Mouse (Mus musculus) hindbrain, embryonic 11.5 days (tissue): ENCODE data around the gene Cbarp. TPM values are rescaled to one million over a fixed set of nuclear protein-coding genes. Genes with fewer than 3 reads are reported as not detected.
A peak's percentile ranks its signal among the peaks of the same experiment; 100 is the strongest.

Experiments
- ATAC-seq: fragments of 200-750 bp; cut with Nextera tagmentation; 2 replicates; pipeline ENCODE4 v1.8.0; 2017; ENCODE audit warnings: mild to moderate bottlenecking, moderate TSS enrichment, moderate library complexity; ENCODE audit not compliant: low FRiP score
- DNase-seq: peaks from one replicate; pipeline ENCODE4 v3.0.0-alpha.2; 2015; ENCODE audit warnings: low spot score
- H3K27ac ChIP-seq: fragments of 300-500 bp; sonication (generic); 2 replicates; pipeline ENCODE4 v1.5.1; 2014; ENCODE audit warnings: mild to moderate bottlenecking, low read depth, low read length
- H3K27me3 ChIP-seq: fragments of 300-500 bp; sonication (generic); 2 replicates; pipeline ENCODE4 v1.6.1; 2014; ENCODE audit warnings: mild to moderate bottlenecking, low read length, moderate library complexity, mixed read lengths; ENCODE audit not compliant: control insufficient read depth, insufficient read depth
- H3K36me3 ChIP-seq: fragments of 300-500 bp; sonication (generic); 2 replicates; pipeline ENCODE4 v1.6.1; 2014; ENCODE audit warnings: mild to moderate bottlenecking, low read length, moderate library complexity, mixed read lengths; ENCODE audit not compliant: control insufficient read depth, insufficient read depth
- H3K4me1 ChIP-seq: fragments of 300-500 bp; sonication (generic); replicated peaks from 2 replicates; pipeline ENCODE4 v1.6.1; 2014; ENCODE audit warnings: low read length, mixed read lengths; ENCODE audit not compliant: control insufficient read depth, insufficient read depth
- H3K4me2 ChIP-seq: fragments of 300-500 bp; sonication (generic); replicated peaks from 2 replicates; pipeline ENCODE4 v1.6.1; 2014; ENCODE audit warnings: mild to moderate bottlenecking, low read depth, low read length
- H3K4me3 ChIP-seq: fragments of 300-500 bp; sonication (generic); 2 replicates; pipeline ENCODE4 v1.5.1; 2014; ENCODE audit warnings: low read depth, low read length
- H3K9ac ChIP-seq: fragments of 300-500 bp; sonication (generic); 2 replicates; pipeline ENCODE4 v1.6.1; 2014; ENCODE audit warnings: low read depth, low read length
- H3K9me3 ChIP-seq: fragments of 300-500 bp; sonication (generic); 2 replicates; pipeline ENCODE4 v1.6.1; 2016; ENCODE audit warnings: low read length; ENCODE audit not compliant: control insufficient read depth
- WGBS: fragments of 180-500 bp; shearing (Covaris S2); extraction: QIAGEN DNeasy Blood & Tissue Kit; methylation state at CpG from one replicate; pipeline ENCODE4 v1.1.7; 2014; 5-methylcytosine and 5-hydroxymethylcytosine counted together
- polyA plus RNA-seq: library from polyadenylated mRNA; unstranded; fragments of >200 nt; fragmentation: Nextera tagmentation; extraction: Ambion mirVana; gene quantifications from 2 replicates; pipeline ENCODE4 v1.2.1, GENCODE M21; 2014

Gene Cbarp
- polyA plus RNA-seq, 1 experiment from 2014 or later = 16.7 TPM

GRCm38 (mm10) chr10:80138553-80139438 is 1.8 kb downstream of the Cbarp start, which contains the start of gene Atp5d:
Gene Atp5d (plus strand): TSS chr10:80138632.
- peak within 1 kb of the TSS; percentile 80 for H3K4me3 ChIP-seq
- peak within 1 kb of the TSS; percentile 99 for H3K4me2 ChIP-seq
- peaks cover 23% of the 10 kb centered on the region for H3K27me3 ChIP-seq
- peak within 1 kb of the TSS; percentile 85 for H3K9ac ChIP-seq
- H3K27ac ChIP-seq = peak within 1 kb of the TSS; percentile 93
- peak; percentile 71 for DNase-seq
- H3K4me1 ChIP-seq = peaks cover 24% of the 10 kb centered on the region
- ATAC-seq = peak; percentile 5; the same call in 1 of the 2 replicates
- H3K9me3 ChIP-seq = no peaks in the 10 kb centered on the region
- WGBS = under 1% methylated on average over 65 of the region's 94 CpGs
- no peaks in the 10 kb centered on the region for H3K36me3 ChIP-seq

DNA sequence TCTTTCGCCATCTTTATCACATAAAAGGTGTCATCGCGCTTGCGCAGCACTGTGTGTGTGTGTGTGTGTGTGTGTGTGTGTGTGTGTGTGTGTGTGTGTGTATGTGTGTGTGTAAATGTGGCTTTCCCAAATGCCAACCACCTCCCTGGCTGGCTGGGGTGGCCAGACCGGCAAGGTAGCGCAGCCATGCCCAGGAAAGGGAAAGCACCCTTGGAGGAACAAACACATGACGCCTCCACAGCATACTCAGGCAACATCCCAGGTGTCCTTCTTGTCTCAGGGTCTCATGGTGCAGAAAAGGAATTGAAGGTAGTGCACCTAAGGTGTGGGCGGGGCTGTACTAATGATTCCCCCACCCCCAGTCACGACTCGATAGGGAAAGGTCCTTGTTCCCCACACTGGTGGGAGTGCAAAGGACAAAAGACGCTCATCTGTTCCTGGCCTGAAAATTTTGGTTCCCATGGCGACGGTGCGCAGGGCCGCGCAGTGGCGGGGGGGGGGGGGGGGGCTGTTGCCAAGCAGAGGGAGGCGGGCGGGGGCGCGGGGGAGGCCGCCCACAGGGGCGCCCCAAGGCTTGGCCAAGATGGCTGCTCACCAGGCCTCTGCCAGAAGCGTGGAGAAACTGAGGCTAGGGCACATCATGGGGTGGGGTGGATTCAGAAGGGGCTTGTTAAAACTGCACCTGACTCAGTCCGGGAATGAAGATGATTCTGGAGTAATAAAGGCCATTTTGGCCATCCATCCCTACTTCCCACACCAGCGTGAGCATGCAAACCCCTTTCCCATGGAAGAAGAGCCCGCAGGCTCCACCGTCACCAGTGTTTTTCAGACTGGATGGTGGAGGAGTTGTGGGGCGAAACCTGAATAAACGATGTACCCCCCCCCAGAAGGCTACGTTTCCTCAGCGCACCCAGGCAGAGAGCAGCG is 2.7 kb downstream of the Cbarp start:
- H3K9ac ChIP-seq = peak overlapping the region; percentile 85
- peak overlapping the region; percentile 93 for H3K27ac ChIP-seq
- no peaks in the 10 kb centered on the region for H3K36me3 ChIP-seq
- peaks cover 23% of the 10 kb centered on the region; the same call in 1 of the 2 replicates for H3K4me1 ChIP-seq
- peak overlapping the region; percentile 80 for H3K4me3 ChIP-seq
- H3K27me3 ChIP-seq = peaks cover 23% of the 10 kb centered on the region
- peak overlapping the region; percentile 99 for H3K4me2 ChIP-seq
- WGBS = 8% methylated on average over 27 of the region's 33 CpGs
- peak; percentile 59 for DNase-seq
- ATAC-seq = no peak
- no peaks in the 10 kb centered on the region for H3K9me3 ChIP-seq

GRCm38 (mm10) chr10:80136952-80137625 is 3.5 kb downstream of the Cbarp start:
- Histone ChIP-seq H3K4me1 (peaks cover 20% of the 10 kb centered on the region), H3K9me3 (no peaks in the 10 kb centered on the region), H3K36me3 (no peaks in the 10 kb centered on the region), H3K27me3 (peaks cover 23% of the 10 kb centered on the region), H3K4me2 (peak overlapping the region; percentile 99), H3K4me3 (peak overlapping the region; percentile 80), H3K27ac (0 out of 2 replicates have a peak overlapping the region, but pooled peaks have one; percentile 93), H3K9ac (peak overlapping the region; percentile 85)
- DNase-seq (peak; percentile 51), ATAC-seq (no peak)
- 3% methylated on average over 29 of the region's 29 CpGs for WGBS

- no peaks in the 10 kb centered on the region for H3K36me3 ChIP-seq
- DNase-seq = peak; percentile 23
- no peak overlapping the region for H3K27ac ChIP-seq
- H3K4me2 ChIP-seq = peak overlapping the region; percentile 99
- 19% methylated on average over 26 of the region's 49 CpGs for WGBS
- no peaks in the 10 kb centered on the region for H3K9me3 ChIP-seq
- H3K27me3 ChIP-seq = peaks cover 23% of the 10 kb centered on the region
- H3K4me1 ChIP-seq = peaks cover 28% of the 10 kb centered on the region
- H3K4me3 ChIP-seq = peak overlapping the region; percentile 80
- H3K9ac ChIP-seq = 0 out of 2 replicates have a peak overlapping the region, but pooled peaks have one; percentile 85
- ATAC-seq = no peak
Observed at GRCm38 (mm10) chr10:80136179-80136951, 4.3 kb downstream of the Cbarp start.

GRCm38 (mm10) chr10:80135641-80136040 is 5.0 kb downstream of the Cbarp start:
- Histone ChIP-seq H3K36me3 (peaks cover 2% of the 10 kb centered on the region; the same call in 1 of the 2 replicates), H3K4me2 (no peak overlapping the region), H3K4me3 (no peak overlapping the region), H3K27me3 (peaks cover 23% of the 10 kb centered on the region), H3K9ac (no peak overlapping the region), H3K27ac (no peak overlapping the region), H3K9me3 (no peaks in the 10 kb centered on the region), H3K4me1 (peaks cover 30% of the 10 kb centered on the region)
- no peak for ATAC-seq
- 97% methylated on average over 1 of the region's 1 CpGs for WGBS
- DNase-seq = no peak

DNA sequence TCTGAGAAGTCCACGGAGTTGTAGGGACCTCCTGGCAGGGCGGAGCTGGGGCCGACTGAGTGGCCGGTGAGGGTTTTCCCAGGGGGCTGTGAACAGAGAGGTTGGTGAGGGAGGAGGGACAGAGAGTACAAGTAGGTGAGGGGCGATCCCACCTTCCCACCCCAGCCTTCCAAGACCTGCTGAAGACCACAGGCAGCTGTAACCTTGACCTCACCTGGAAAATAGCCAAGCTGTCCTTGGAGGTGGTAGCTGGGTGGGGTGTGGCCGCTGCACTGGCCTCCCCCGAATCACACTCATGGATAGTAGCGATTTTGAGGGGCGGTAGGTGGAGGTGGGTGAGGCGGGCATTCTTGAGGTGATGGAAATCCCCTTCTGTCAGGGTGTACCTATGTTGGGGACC is 5.5 kb downstream of the Cbarp start:
- H3K27me3 ChIP-seq = peaks cover 23% of the 10 kb centered on the region
- ATAC-seq = no peak
- DNase-seq = no peak
- no peak overlapping the region for H3K4me3 ChIP-seq
- no peaks in the 10 kb centered on the region for H3K9me3 ChIP-seq
- H3K27ac ChIP-seq = no peak overlapping the region
- WGBS = 89% methylated on average over 10 of the region's 10 CpGs
- H3K4me1 ChIP-seq = peaks cover 30% of the 10 kb centered on the region
- H3K36me3 ChIP-seq = peaks cover 6% of the 10 kb centered on the region
- no peak overlapping the region for H3K4me2 ChIP-seq
- no peak overlapping the region for H3K9ac ChIP-seq

DNA sequence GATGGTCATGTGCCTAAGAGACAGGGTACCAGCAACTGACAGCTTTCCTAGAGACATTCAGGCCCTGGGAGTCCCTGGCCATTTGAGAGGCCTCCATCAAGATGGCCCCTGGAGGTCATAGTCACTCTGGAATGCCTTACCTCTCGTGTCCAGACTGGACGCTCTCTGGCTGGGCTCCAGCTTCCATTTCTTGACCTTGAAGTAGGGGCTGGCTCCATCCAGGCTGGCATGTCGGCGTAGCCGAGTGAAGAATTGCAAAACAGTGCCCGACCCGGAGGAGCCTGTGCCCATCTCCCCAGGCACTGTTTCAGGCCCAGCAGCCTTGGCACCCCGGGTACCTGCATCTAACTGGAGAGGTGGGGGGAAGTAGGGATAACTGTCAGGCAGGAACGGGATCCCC is 6.2 kb downstream of the Cbarp start:
- Histone ChIP-seq H3K27ac (no peak overlapping the region), H3K9me3 (no peaks in the 10 kb centered on the region), H3K36me3 (peaks cover 7% of the 10 kb centered on the region), H3K9ac (no peak overlapping the region), H3K4me3 (no peak overlapping the region), H3K27me3 (peaks cover 22% of the 10 kb centered on the region), H3K4me2 (no peak overlapping the region), H3K4me1 (peaks cover 30% of the 10 kb centered on the region)
- no peak for DNase-seq
- 90% methylated on average over 9 of the region's 9 CpGs for WGBS
- no peak for ATAC-seq
